Mouse (Mus musculus): ENCODE measurements around the gene Paqr5.

Paqr5 gene

DNA sequence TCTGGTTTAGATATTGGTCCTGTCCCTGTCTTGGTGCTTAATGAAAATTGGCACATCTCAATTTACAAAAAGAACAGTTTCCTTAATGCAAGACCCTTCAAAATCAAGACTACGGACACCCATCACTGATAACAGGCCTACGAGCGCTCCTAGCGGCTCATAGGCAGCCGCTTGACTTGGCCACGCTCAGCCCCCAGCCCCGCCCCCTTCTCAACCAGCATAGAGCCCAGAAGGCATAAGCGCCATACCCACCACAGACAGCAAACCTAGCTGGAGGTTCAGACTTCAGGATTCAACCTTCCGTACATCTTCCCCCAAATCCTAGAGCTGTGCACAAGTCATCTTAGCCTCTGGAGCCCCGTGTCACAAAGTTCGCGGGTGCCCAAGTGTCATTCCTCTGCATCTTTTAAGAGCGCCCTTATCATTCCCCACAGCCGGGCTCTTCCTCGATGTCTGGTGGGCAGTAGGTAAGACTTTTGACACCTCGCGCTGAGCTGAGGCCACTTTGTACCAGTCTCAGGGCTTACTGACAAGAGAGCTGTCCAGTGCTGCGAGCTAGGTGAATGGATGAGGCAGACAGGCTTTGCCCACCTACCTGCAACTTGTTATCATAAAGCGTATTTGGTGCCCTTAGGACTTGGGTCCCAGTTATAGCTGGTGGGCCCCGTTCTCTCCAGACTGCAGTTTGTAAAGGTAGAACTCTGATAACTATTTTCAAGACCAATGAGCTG lies 116.0 kb downstream of the Paqr5 start:
- DNase-seq (ENCODE audit: extremely low spot score, low read depth, low spot score): no peak

DNA sequence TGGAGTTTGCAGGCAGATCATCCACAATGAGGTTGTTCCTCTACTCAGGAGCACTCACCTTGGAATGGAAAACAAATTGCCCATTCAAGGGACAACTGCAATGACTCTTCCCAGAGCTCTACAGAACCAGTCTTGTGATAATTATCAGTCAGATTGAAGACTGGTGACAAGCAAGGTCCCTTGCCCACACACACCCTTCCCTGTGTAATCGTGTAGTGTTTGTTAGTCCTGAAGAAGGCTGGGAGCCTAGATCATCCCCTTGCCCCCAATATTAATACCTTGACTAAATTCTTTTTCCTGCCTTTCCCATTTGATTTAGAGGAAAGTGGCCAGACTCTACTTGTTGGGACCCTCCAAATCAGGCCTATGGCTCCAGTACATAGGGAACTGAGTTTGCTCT lies 117.0 kb downstream of the Paqr5 start:
- no peak for DNase-seq (ENCODE audit: extremely low spot score, low read depth, low spot score)

DNA sequence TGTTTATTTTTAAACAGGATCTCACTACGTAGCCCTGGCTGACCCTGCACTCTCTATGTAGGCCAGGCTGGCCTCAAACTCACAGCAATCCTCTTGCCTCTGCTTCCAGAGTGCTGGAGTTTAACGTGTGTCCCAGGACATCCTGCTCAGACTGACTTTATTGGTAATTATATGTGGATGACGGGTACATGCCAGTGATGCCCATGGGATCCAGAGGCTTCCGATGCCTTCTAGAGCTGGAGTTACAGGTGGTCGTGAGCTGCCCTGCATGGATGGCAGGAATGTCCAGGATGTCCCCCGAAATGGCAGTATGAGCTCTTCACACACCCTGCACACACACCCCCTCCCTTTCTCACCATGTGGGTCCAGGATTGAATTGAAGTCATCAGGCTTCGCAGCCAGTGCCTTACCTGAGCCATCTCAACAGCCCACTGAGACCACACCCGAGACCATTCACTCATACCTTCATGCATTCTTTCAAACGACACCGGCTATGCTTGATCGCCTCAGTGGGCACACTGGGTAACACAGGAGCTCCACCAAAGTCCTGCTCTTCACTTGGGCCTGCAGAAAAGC lies 117.7 kb downstream of the Paqr5 start:
- DNase-seq (ENCODE audit: extremely low spot score, low read depth, low spot score): no peak

DNA sequence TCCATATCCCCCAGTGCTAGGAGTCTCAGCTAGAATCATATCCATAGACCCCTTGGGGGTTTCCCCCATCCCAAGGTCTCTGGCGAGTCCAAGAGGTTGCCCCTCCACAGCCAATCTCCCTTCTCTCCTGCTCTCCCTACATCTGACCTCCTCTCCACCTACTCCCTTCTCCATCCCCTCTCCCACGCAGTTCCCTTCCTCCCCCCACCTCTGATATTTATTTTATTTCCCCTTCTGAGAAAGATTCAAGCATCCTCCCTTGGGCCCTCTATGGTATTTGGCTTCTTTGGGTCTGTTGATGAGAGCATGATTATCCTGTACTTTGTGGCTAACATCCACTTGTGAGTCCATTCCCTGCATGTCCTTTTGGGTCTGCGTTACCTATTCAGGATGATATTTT lies 118.3 kb downstream of the Paqr5 start:
- DNase-seq (ENCODE audit: extremely low spot score, low read depth, low spot score): no peak

DNA sequence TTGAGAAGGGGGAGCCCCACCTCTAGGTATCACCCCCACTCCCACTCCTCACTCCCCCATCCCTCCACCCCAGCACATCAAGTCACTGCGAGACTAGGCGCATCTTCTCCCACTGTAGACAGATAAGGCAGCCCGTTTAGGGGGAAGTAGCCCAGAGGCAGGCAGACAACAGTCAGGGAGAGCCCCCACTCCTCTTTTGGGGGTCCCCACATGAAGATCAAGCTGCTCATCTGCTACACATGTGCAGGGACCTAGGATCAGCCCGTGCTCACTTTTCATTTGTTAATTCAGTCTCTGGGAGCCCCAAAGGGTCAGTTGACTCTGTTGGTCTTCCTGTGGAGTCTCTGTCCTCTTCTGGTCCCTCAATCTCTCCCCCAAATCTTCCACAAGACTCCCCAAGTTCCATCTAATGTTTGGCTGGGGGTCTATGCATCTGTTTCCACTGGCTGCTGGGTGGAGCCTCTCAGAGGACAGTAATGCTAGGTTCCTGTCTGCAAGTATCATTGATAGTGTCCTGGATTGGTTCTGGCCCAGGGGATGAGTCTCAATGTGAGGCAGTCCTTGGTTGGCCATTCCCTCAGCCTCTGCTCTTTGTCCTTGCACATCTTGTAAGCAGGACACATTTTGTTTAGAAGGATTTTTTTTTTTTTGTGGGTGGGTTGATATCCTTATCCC lies 118.9 kb downstream of the Paqr5 start:
- DNase-seq (ENCODE audit: extremely low spot score, low read depth, low spot score): no peak

DNA sequence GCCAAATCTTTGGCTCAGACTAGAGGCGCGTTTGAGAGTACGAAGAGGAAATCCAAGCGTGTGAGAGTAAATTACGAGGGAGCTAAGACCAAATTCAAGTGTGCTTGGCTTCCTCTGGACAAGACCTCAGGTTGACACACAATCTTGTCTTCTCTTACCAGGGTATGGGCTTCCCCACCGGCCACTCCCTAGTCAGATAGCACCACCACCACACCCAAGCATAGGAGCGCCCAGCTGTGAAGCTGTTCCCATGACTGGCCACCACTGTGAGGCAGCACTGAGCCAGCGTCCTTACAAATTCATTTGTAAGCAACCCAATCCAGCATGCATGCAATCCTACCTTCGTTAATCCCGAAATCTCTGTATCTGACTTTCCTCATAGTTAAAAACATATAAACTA lies 119.7 kb downstream of the Paqr5 start:
- DNase-seq (ENCODE audit: extremely low spot score, low read depth, low spot score): no peak

DNA sequence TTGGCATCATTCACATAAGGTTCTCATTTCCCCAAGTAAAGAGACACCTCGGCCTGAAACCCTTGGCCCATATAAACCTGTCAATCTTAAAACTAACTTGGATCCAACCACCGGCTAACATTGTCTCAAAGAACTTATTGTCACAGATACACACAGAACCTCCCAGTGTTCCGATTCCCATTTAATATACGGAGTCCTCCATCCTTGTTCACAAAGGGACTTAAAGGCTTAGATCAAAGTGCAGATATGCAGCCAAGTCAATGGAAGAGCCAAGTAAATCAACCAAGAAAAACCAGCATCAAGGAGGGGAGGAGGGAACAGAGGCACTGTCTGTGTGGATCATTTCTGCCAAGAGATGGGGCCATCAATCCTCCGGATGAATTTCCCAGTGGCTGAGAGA lies 121.1 kb downstream of the Paqr5 start:
- DNase-seq (ENCODE audit: extremely low spot score, low read depth, low spot score): no peak

DNA sequence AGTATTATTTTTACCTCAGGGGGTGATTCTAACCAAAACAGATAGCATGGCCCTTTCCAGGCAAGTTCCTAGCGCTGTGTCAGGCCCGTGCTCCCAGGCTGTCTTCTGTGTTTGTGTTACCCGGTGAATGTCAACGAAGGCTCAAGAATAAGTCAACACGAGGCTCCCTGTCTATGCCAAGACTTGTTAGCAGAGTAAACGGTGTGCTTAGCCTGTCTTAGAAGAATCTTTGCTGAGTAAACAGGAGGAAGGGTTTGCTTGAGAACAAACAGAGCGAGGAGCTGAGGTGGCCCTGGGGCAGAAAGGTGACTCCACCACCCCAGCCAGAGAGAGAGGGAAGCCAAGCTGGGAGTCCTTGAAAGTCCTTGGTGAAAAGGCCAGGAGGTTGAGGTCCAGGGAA lies 122.5 kb downstream of the Paqr5 start:
- no peak for DNase-seq (ENCODE audit: extremely low spot score, low read depth, low spot score)

Measured in hindlimb bud, embryonic 11.5 days (tissue).